8 mouse cellular contexts compared by ENCODE assay signal in genomic region chr11:40763395-40763794, GRCm38 (mm10). TPM values are rescaled to one million over a fixed set of nuclear protein-coding genes. Genes with fewer than 3 reads are reported as not detected.
A peak's percentile ranks its signal among the peaks of the same experiment; 100 is the strongest.
DNase-seq lines count a peak whose midpoint lies in the region; ATAC-seq and TF ChIP-seq lines count a peak whose summit lies in the region.

No protein-coding gene starts in this region.

- H3K4me1 ChIP-seq in heart, postnatal 0 days (ENCODE audit: control insufficient read depth, insufficient read depth): no peaks in the 10 kb centered on the region
- no peaks in the 10 kb centered on the region for H3K4me1 ChIP-seq in heart, embryonic 11.5 days (ENCODE audit: control insufficient read depth, insufficient read depth, low read length)
- H3K4me1 ChIP-seq in liver, postnatal 0 days (ENCODE audit: insufficient read depth): no peaks in the 10 kb centered on the region

- no peak overlapping the region for H3K4me3 ChIP-seq in heart, postnatal 0 days (ENCODE audit: low read depth, low read length)
- H3K4me3 ChIP-seq in heart, embryonic 11.5 days (ENCODE audit: low read depth, low read length): no peak overlapping the region
- no peak overlapping the region for H3K4me3 ChIP-seq in liver, postnatal 0 days (ENCODE audit: low read depth, low read length)

- H3K36me3 ChIP-seq in heart, postnatal 0 days (replicated peaks; ENCODE audit: control insufficient read depth, insufficient read depth, low read length): no peaks in the 10 kb centered on the region
- no peaks in the 10 kb centered on the region for H3K36me3 ChIP-seq in heart, embryonic 11.5 days (ENCODE audit: control insufficient read depth, insufficient read depth, low read length)
- H3K36me3 ChIP-seq in liver, postnatal 0 days (replicated peaks; ENCODE audit: insufficient read depth, low read length): no peaks in the 10 kb centered on the region

- H3K27ac ChIP-seq in heart, postnatal 0 days (ENCODE audit: low read depth): no peak overlapping the region
- H3K27ac ChIP-seq in heart, embryonic 11.5 days (ENCODE audit: low read depth, low read length): no peak overlapping the region
- H3K27ac ChIP-seq in liver, postnatal 0 days (ENCODE audit: low read depth): no peak overlapping the region

- H3K27me3 ChIP-seq in heart, postnatal 0 days (ENCODE audit: control insufficient read depth, insufficient read depth, low read length): no peaks in the 10 kb centered on the region
- no peaks in the 10 kb centered on the region for H3K27me3 ChIP-seq in heart, embryonic 11.5 days (ENCODE audit: control insufficient read depth, insufficient read depth, low read length)
- H3K27me3 ChIP-seq in liver, postnatal 0 days (ENCODE audit: insufficient read depth, low read length): no peaks in the 10 kb centered on the region

- peak; percentile 64 for TF ChIP-seq CTCF in heart, postnatal 0 days (IDR thresholded peaks at IDR 0.05; ENCODE audit: low read depth)
- peak; percentile 78 for TF ChIP-seq CTCF in liver, postnatal 0 days (IDR thresholded peaks at IDR 0.05; ENCODE audit: low read depth)

- intact Hi-C loops in heart, postnatal 25 days (cut with DNase I): loop anchor here (5.0 to 10.0 kb wide), 2 partner anchors 86 to 149 kb away; no protein-coding TSS in a partner anchor

- no peak for ATAC-seq in heart, postnatal 0 days (ENCODE audit: insufficient read depth, low read depth)
- ATAC-seq in heart, embryonic 11.5 days (replicated peaks; ENCODE audit: insufficient number of reproducible peaks, low FRiP score, low TSS enrichment): no peak
- peak; percentile 51 for ATAC-seq in liver, postnatal 0 days

- no peak overlapping the region for H3K9ac ChIP-seq in heart, postnatal 0 days (replicated peaks; ENCODE audit: low read depth, low read length)
- no peak overlapping the region for H3K9ac ChIP-seq in heart, embryonic 11.5 days (ENCODE audit: low read depth, low read length)
- H3K9ac ChIP-seq in liver, postnatal 0 days (replicated peaks): no peak overlapping the region

- H3K9me3 ChIP-seq in heart, postnatal 0 days (replicated peaks; ENCODE audit: control insufficient read depth, low read length): no peaks in the 10 kb centered on the region
- H3K9me3 ChIP-seq in heart, embryonic 11.5 days (replicated peaks; ENCODE audit: control insufficient read depth, low read length): no peaks in the 10 kb centered on the region
- no peaks in the 10 kb centered on the region for H3K9me3 ChIP-seq in liver, postnatal 0 days (ENCODE audit: low read length)

- no peak overlapping the region for H3K4me2 ChIP-seq in heart, postnatal 0 days (ENCODE audit: low read depth, low read length)
- no peak overlapping the region for H3K4me2 ChIP-seq in heart, embryonic 11.5 days
- no peak overlapping the region for H3K4me2 ChIP-seq in liver, postnatal 0 days (ENCODE audit: low read depth, low read length)

- DNase-seq in heart, postnatal 0 days (ENCODE audit: low spot score): peak; percentile 51
- DNase-seq in CD4-positive helper T cell, adult 2 months (ENCODE audit: low read depth, low spot score): peak; percentile 72
- peak; percentile 8 for DNase-seq in c-Kit-negative CD71-positive TER-119-positive erythroid progenitor cells, embryonic 14.5 days (ENCODE audit: low read depth, low spot score)
- DNase-seq in liver, postnatal 0 days: no peak
- DNase-seq in heart, postnatal 25 days (ENCODE audit: low spot score): no peak
- no peak for DNase-seq in cerebellum, postnatal 4 days (ENCODE audit: low spot score in 2 of 2)
- DNase-seq in Muller cell, postnatal 12 days (ENCODE audit: inconsistent ontology term): no peak

- no peak for TF ChIP-seq EP300 in heart, postnatal 0 days (IDR thresholded peaks at IDR 0.05; ENCODE audit: low read depth)
- no peak for TF ChIP-seq EP300 in liver, postnatal 0 days (IDR thresholded peaks at IDR 0.05; ENCODE audit: low read depth)

- 22% methylated on average over 2 of the region's 2 CpGs for WGBS in heart, postnatal 0 days
- 37% methylated on average over 2 of the region's 2 CpGs for WGBS in heart, embryonic 11.5 days (ENCODE audit: insufficient replicate concordance)
- 29% methylated on average over 2 of the region's 2 CpGs for WGBS in liver, postnatal 0 days (ENCODE audit: insufficient replicate concordance)

RNA-seq across cellular contexts. Expression of gene Ccng1, which starts 8.3 kb away (rescaled TPM):
- total RNA-seq in heart, postnatal 0 days (2014; rRNA removed; ENCODE audit: low replicate concordance): 215 and 246 TPM in 2 replicates
- polyA plus RNA-seq in heart, postnatal 0 days (2015; fragmentation: Nextera tagmentation; extraction: Ambion mirVana): 172 and 174 TPM in 2 replicates
- polyA plus RNA-seq in heart, embryonic 11.5 days (2014; fragmentation: Nextera tagmentation; extraction: Ambion mirVana): 123 and 150 TPM in 2 replicates
- polyA plus RNA-seq in liver, postnatal 0 days (2015; fragmentation: Nextera tagmentation; extraction: Ambion mirVana): 11.3 and 11.7 TPM in 2 replicates
- 100 to 1,000 TPM; 440 to 448 TPM for total RNA-seq in heart, postnatal 25 days (2021)

RNA-seq across cellular contexts. Expression of gene Nudcd2, which starts 29.9 kb away (rescaled TPM):
- total RNA-seq in heart, postnatal 0 days (2014; rRNA removed; ENCODE audit: low replicate concordance): 28.3 and 55.1 TPM in 2 replicates
- polyA plus RNA-seq in heart, postnatal 0 days (2015; fragmentation: Nextera tagmentation; extraction: Ambion mirVana): 68.9 and 72.4 TPM in 2 replicates
- polyA plus RNA-seq in heart, embryonic 11.5 days (2014; fragmentation: Nextera tagmentation; extraction: Ambion mirVana): 129 and 130 TPM in 2 replicates
- 68.6 and 70.1 TPM in 2 replicates for polyA plus RNA-seq in liver, postnatal 0 days (2015; fragmentation: Nextera tagmentation; extraction: Ambion mirVana)
- 10 to 100 TPM; 13.2 to 16.2 TPM for total RNA-seq in heart, postnatal 25 days (2021)

RNA-seq across cellular contexts. Expression of gene Hmmr, which starts 30.2 kb away (rescaled TPM):
- 29.0 and 56.5 TPM in 2 replicates for total RNA-seq in heart, postnatal 0 days (2014; rRNA removed; ENCODE audit: low replicate concordance)
- 18.0 and 18.1 TPM in 2 replicates for polyA plus RNA-seq in heart, postnatal 0 days (2015; fragmentation: Nextera tagmentation; extraction: Ambion mirVana)
- polyA plus RNA-seq in heart, embryonic 11.5 days (2014; fragmentation: Nextera tagmentation; extraction: Ambion mirVana): 60.1 and 63.6 TPM in 2 replicates
- 16.5 and 21.8 TPM in 2 replicates for polyA plus RNA-seq in liver, postnatal 0 days (2015; fragmentation: Nextera tagmentation; extraction: Ambion mirVana)
- total RNA-seq in heart, postnatal 25 days (2021): under 1 TPM; 0.36 to 0.44 TPM

Comparison
In these comparisons a context has a peak if more than half of its experiments do, and no peak if none do; other contexts are left out.
1. DNase-seq: peak in heart, postnatal 0 days (single experiment), CD4-positive helper T cell, adult 2 months (single experiment) and c-Kit-negative CD71-positive TER-119-positive erythroid progenitor cells, embryonic 14.5 days (single experiment); none in liver, postnatal 0 days (single experiment), heart, postnatal 25 days (single experiment), cerebellum, postnatal 4 days (0 of 2) and Muller cell, postnatal 12 days (single experiment).